9 mouse cellular contexts compared by ENCODE assay signal in genomic region chr17:88542771-88543416, GRCm38 (mm10). TPM values are rescaled to one million over a fixed set of nuclear protein-coding genes. Genes with fewer than 3 reads are reported as not detected.
DNase-seq lines count a peak whose midpoint lies in the region; ATAC-seq lines count a peak whose summit lies in the region.
"Had no signal": no experiment of that assay in that cellular context is flagged by ENCODE, and none has a peak within 500 bp of the region (broad histone marks: within the 10 kb centered on the region; RNA-seq: fewer than 3 reads in every experiment).

No protein-coding gene starts in this region.

- H3K4me1 ChIP-seq in hindbrain, embryonic 11.5 days (replicated peaks; ENCODE audit: control insufficient read depth, insufficient read depth, low read length): no peaks in the 10 kb centered on the region
- no peaks in the 10 kb centered on the region for H3K4me1 ChIP-seq in hindbrain, embryonic 16.5 days (ENCODE audit: control insufficient read depth, insufficient read depth, low read depth, low read length)
- no peaks in the 10 kb centered on the region for H3K4me1 ChIP-seq in embryonic facial prominence, embryonic 14.5 days (ENCODE audit: control insufficient read depth, insufficient read depth, low read length)
- H3K4me1 ChIP-seq in stomach, embryonic 14.5 days (ENCODE audit: control insufficient read depth, insufficient read depth, low read length): no peaks in the 10 kb centered on the region

- H3K27ac ChIP-seq in hindbrain, embryonic 11.5 days (ENCODE audit: low read depth, low read length): no peak overlapping the region
- H3K27ac ChIP-seq in hindbrain, embryonic 16.5 days (ENCODE audit: low read depth, low read length): no peak overlapping the region
- no peak overlapping the region for H3K27ac ChIP-seq in embryonic facial prominence, embryonic 14.5 days (replicated peaks; ENCODE audit: low read depth, low read length)
- H3K27ac ChIP-seq in stomach, embryonic 14.5 days (ENCODE audit: low read length): no peak overlapping the region; the same call in 1 of the 2 replicates

- intact Hi-C loops in left cerebral cortex, postnatal 14 days (cut with DNase I): no loop called here

- DNase-seq in hindbrain, embryonic 11.5 days (ENCODE audit: low spot score): peak; percentile 23
- peak; percentile 11 for DNase-seq in embryonic facial prominence, embryonic 14.5 days (ENCODE audit: low spot score)
- DNase-seq in kidney, postnatal 14 days: peak; percentile 68
- no peak for DNase-seq in left cerebral cortex, postnatal 14 days (ENCODE audit: low spot score in 2 of 2)
- DNase-seq: thymus, adult 18-20 months had no signal

- no peaks in the 10 kb centered on the region for H3K27me3 ChIP-seq in hindbrain, embryonic 11.5 days (ENCODE audit: control insufficient read depth, insufficient read depth, low read length)
- no peaks in the 10 kb centered on the region for H3K27me3 ChIP-seq in hindbrain, embryonic 16.5 days (replicated peaks; ENCODE audit: control insufficient read depth, insufficient read depth, low read length)
- no peaks in the 10 kb centered on the region for H3K27me3 ChIP-seq in embryonic facial prominence, embryonic 14.5 days (replicated peaks; ENCODE audit: control insufficient read depth, insufficient read depth, low read length)
- no peaks in the 10 kb centered on the region for H3K27me3 ChIP-seq in stomach, embryonic 14.5 days (ENCODE audit: control insufficient read depth, insufficient read depth, low read length)

- ATAC-seq in hindbrain, embryonic 11.5 days (ENCODE audit: low FRiP score): peak; percentile 70; the same call in 1 of the 2 replicates
- no peak for ATAC-seq in hindbrain, embryonic 16.5 days
- ATAC-seq in embryonic facial prominence, embryonic 14.5 days (ENCODE audit: low read depth): no peak
- ATAC-seq in stomach, embryonic 14.5 days (ENCODE audit: insufficient number of reproducible peaks, insufficient read depth, low FRiP score, low read depth): peak; percentile 77
- no peak for ATAC-seq in megakaryocyte progenitor cell, adult 5-6 weeks (replicated peaks; ENCODE audit: poor library complexity)
- no peak for ATAC-seq in activated CD4-positive, CD25-positive, alpha-beta regulatory T cell, adult 4 months

- no peaks in the 10 kb centered on the region; the same call in 1 of the 2 replicates for H3K36me3 ChIP-seq in hindbrain, embryonic 11.5 days (ENCODE audit: control insufficient read depth, insufficient read depth, low read length)
- peaks cover 9% of the 10 kb centered on the region for H3K36me3 ChIP-seq in hindbrain, embryonic 16.5 days (ENCODE audit: control insufficient read depth, insufficient read depth, low read length)
- H3K36me3 ChIP-seq in embryonic facial prominence, embryonic 14.5 days (ENCODE audit: control insufficient read depth, insufficient read depth, low read length): peaks cover 32% of the 10 kb centered on the region
- peaks cover 9% of the 10 kb centered on the region; the same call in 1 of the 2 replicates for H3K36me3 ChIP-seq in stomach, embryonic 14.5 days (ENCODE audit: control insufficient read depth, insufficient read depth, low read length)

- H3K9me3 ChIP-seq in hindbrain, embryonic 11.5 days (ENCODE audit: control insufficient read depth, low read length): no peaks in the 10 kb centered on the region
- H3K9me3 ChIP-seq in hindbrain, embryonic 16.5 days (ENCODE audit: control insufficient read depth, low read length): no peaks in the 10 kb centered on the region
- H3K9me3 ChIP-seq in embryonic facial prominence, embryonic 14.5 days (ENCODE audit: control insufficient read depth, low read length): no peaks in the 10 kb centered on the region
- no peaks in the 10 kb centered on the region for H3K9me3 ChIP-seq in stomach, embryonic 14.5 days (ENCODE audit: control insufficient read depth, low read depth, low read length)

- no peak overlapping the region for H3K9ac ChIP-seq in hindbrain, embryonic 11.5 days (ENCODE audit: low read depth, low read length)
- H3K9ac ChIP-seq in hindbrain, embryonic 16.5 days (ENCODE audit: low read depth, low read length): no peak overlapping the region
- H3K9ac ChIP-seq in embryonic facial prominence, embryonic 14.5 days (ENCODE audit: low read depth, low read length): no peak overlapping the region
- H3K9ac ChIP-seq in stomach, embryonic 14.5 days (replicated peaks; ENCODE audit: low read depth, low read length): no peak overlapping the region

- H3K4me2 ChIP-seq in hindbrain, embryonic 11.5 days (replicated peaks; ENCODE audit: low read depth, low read length): no peak overlapping the region
- no peak overlapping the region for H3K4me2 ChIP-seq in hindbrain, embryonic 16.5 days (ENCODE audit: low read length)
- H3K4me2 ChIP-seq in embryonic facial prominence, embryonic 14.5 days (ENCODE audit: low read depth, low read length): no peak overlapping the region
- H3K4me2 ChIP-seq in stomach, embryonic 14.5 days (replicated peaks; ENCODE audit: low read depth, low read length): no peak overlapping the region

- H3K4me3 ChIP-seq in hindbrain, embryonic 11.5 days (ENCODE audit: low read depth, low read length): no peak overlapping the region
- H3K4me3 ChIP-seq in hindbrain, embryonic 16.5 days (ENCODE audit: low read length): no peak overlapping the region
- H3K4me3 ChIP-seq in embryonic facial prominence, embryonic 14.5 days (ENCODE audit: low read depth, low read length): no peak overlapping the region
- H3K4me3 ChIP-seq in stomach, embryonic 14.5 days (ENCODE audit: low read depth, low read length): no peak overlapping the region

- WGBS in hindbrain, embryonic 11.5 days: 36% methylated on average over 15 of the region's 15 CpGs
- 29% methylated on average over 15 of the region's 15 CpGs for WGBS in hindbrain, embryonic 16.5 days
- 35% methylated on average over 15 of the region's 15 CpGs for WGBS in embryonic facial prominence, embryonic 14.5 days
- WGBS in stomach, embryonic 14.5 days: 33% methylated on average over 15 of the region's 15 CpGs

RNA-seq across cellular contexts. Expression of gene Ppp1r21, which starts 13.0 kb away (rescaled TPM):
- 25.4 and 28.6 TPM in 2 replicates for polyA plus RNA-seq in hindbrain, embryonic 11.5 days (2014; fragmentation: Nextera tagmentation; extraction: Ambion mirVana)
- polyA plus RNA-seq in hindbrain, embryonic 16.5 days (2015; fragmentation: Nextera tagmentation; extraction: Ambion mirVana): 35.7 and 38.8 TPM in 2 replicates
- 23.5 and 24.1 TPM in 2 replicates for polyA plus RNA-seq in embryonic facial prominence, embryonic 14.5 days (2014; fragmentation: Nextera tagmentation; extraction: Ambion mirVana)
- polyA plus RNA-seq in stomach, embryonic 14.5 days (2014; fragmentation: Nextera tagmentation; extraction: Ambion mirVana): 26.9 and 30.3 TPM in 2 replicates
- 75.6 and 77.2 TPM in 2 replicates for total RNA-seq in megakaryocyte progenitor cell, adult 5-6 weeks (2015)
- 83.1 and 85.8 TPM in 2 replicates for total RNA-seq in megakaryocyte progenitor cell, adult 5-6 weeks (2017)
- 10 to 100 TPM; 21.8 to 34.3 TPM for polyA plus RNA-seq in activated CD4-positive, CD25-positive, alpha-beta regulatory T cell, adult 4 months (2017; shearing (Covaris generic))
- 10 to 100 TPM; 67.4 to 78.8 TPM for total RNA-seq in left cerebral cortex, postnatal 14 days (2021)

RNA-seq across cellular contexts. Expression of gene Ston1, which starts 54.6 kb away (rescaled TPM):
- 4.8 and 7.2 TPM in 2 replicates for polyA plus RNA-seq in hindbrain, embryonic 11.5 days (2014; fragmentation: Nextera tagmentation; extraction: Ambion mirVana)
- 1.7 and 2.1 TPM in 2 replicates for polyA plus RNA-seq in hindbrain, embryonic 16.5 days (2015; fragmentation: Nextera tagmentation; extraction: Ambion mirVana)
- polyA plus RNA-seq in embryonic facial prominence, embryonic 14.5 days (2014; fragmentation: Nextera tagmentation; extraction: Ambion mirVana): 9.1 and 10.8 TPM in 2 replicates
- 10.4 and 10.8 TPM in 2 replicates for polyA plus RNA-seq in stomach, embryonic 14.5 days (2014; fragmentation: Nextera tagmentation; extraction: Ambion mirVana)
- not detected in 2 replicates for total RNA-seq in megakaryocyte progenitor cell, adult 5-6 weeks (2015)
- not detected in 2 replicates for total RNA-seq in megakaryocyte progenitor cell, adult 5-6 weeks (2017)
- polyA plus RNA-seq in activated CD4-positive, CD25-positive, alpha-beta regulatory T cell, adult 4 months (2017; shearing (Covaris generic)): 1 to 10 TPM; 1.1 to 4.4 TPM
- 1 to 10 TPM; 4.4 to 6.6 TPM for total RNA-seq in left cerebral cortex, postnatal 14 days (2021)

Comparison
In these comparisons a context has a peak if more than half of its experiments do, and no peak if none do; other contexts are left out.
1. ATAC-seq: peak in hindbrain, embryonic 11.5 days (single experiment) and stomach, embryonic 14.5 days (single experiment); none in hindbrain, embryonic 16.5 days (single experiment), embryonic facial prominence, embryonic 14.5 days (single experiment), megakaryocyte progenitor cell, adult 5-6 weeks (single experiment) and activated CD4-positive, CD25-positive, alpha-beta regulatory T cell, adult 4 months (single experiment).
2. DNase-seq: peak in hindbrain, embryonic 11.5 days (single experiment), embryonic facial prominence, embryonic 14.5 days (single experiment) and kidney, postnatal 14 days (single experiment); none in left cerebral cortex, postnatal 14 days (0 of 2).